Mouse (Mus musculus): ENCODE measurements around the gene Rnf213. TPM values are rescaled to one million over a fixed set of nuclear protein-coding genes. Genes with fewer than 3 reads are reported as not detected.
A peak's percentile ranks its signal among the peaks of the same experiment; 100 is the strongest.

Rnf213 gene
- polyA plus RNA-seq, 1 experiment = not detected

DNA sequence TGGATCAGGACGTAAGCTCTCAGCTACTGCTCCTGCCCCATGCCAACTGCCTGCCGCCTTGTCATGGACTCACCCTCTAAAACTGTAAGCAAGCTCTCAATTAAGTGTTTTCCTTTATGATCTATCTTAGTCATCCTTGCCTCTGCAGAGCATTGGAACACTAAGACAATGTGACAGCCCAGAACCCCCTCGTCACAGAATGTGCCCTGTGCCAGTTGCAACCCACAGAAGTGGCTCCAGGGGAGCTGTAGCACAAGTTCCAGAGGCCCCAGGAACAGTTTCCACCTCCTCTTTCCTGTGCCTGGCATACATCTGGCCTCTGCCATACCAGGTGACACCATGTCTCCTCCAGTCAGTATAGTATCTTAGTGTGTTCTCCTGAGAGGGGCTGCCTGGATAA, 130.5 kb downstream of the Rnf213 start:
- WGBS = 78% methylated on average over 3 of the region's 3 CpGs
- H3K4me3 ChIP-seq (ENCODE audit: insufficient read depth, low read depth, low read length) = no peak overlapping the region
- H3K27ac ChIP-seq (ENCODE audit: insufficient read depth, low read depth, low read length) = no peak overlapping the region
- H3K4me1 ChIP-seq (ENCODE audit: control insufficient read depth, insufficient read depth, low read length) = peaks cover 23% of the 10 kb centered on the region
- TF ChIP-seq POLR2A (IDR thresholded peaks at IDR 0.05; ENCODE audit: insufficient read depth, low read depth, low read length) (no peak), CTCF (IDR thresholded peaks at IDR 0.05; ENCODE audit: insufficient read depth, low read depth, low read length) (no peak)

DNA sequence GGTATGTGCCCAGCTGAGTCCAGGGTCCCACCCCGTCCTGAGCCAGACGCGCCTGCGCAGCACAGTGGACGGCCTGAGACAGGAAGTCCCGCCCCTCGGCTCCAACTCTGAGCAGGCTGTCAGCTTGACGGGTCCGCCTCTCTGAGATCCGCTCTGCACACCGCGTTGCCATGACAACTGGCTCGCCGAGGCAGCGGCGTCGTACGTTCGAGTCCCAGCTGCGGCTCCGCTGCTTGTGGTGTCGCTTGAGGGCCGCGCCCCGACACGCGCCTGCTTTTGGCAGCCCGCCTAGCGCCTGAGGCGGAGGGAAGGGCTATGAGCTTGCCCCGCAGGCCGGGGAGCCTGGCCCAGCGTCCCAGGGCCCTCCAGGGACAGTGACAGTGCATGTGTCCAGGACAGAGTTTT, 131.6 kb downstream of the Rnf213 start:
- peak overlapping the region; percentile 30 for H3K4me3 ChIP-seq (ENCODE audit: insufficient read depth, low read depth, low read length)
- TF ChIP-seq CTCF (IDR thresholded peaks at IDR 0.05; ENCODE audit: insufficient read depth, low read depth, low read length) (no peak), POLR2A (IDR thresholded peaks at IDR 0.05; ENCODE audit: insufficient read depth, low read depth, low read length) (no peak)
- H3K4me1 ChIP-seq (ENCODE audit: control insufficient read depth, insufficient read depth, low read length) = peaks cover 31% of the 10 kb centered on the region
- 6% methylated on average over 33 of the region's 33 CpGs for WGBS
- no peak overlapping the region for H3K27ac ChIP-seq (ENCODE audit: insufficient read depth, low read depth, low read length)

DNA sequence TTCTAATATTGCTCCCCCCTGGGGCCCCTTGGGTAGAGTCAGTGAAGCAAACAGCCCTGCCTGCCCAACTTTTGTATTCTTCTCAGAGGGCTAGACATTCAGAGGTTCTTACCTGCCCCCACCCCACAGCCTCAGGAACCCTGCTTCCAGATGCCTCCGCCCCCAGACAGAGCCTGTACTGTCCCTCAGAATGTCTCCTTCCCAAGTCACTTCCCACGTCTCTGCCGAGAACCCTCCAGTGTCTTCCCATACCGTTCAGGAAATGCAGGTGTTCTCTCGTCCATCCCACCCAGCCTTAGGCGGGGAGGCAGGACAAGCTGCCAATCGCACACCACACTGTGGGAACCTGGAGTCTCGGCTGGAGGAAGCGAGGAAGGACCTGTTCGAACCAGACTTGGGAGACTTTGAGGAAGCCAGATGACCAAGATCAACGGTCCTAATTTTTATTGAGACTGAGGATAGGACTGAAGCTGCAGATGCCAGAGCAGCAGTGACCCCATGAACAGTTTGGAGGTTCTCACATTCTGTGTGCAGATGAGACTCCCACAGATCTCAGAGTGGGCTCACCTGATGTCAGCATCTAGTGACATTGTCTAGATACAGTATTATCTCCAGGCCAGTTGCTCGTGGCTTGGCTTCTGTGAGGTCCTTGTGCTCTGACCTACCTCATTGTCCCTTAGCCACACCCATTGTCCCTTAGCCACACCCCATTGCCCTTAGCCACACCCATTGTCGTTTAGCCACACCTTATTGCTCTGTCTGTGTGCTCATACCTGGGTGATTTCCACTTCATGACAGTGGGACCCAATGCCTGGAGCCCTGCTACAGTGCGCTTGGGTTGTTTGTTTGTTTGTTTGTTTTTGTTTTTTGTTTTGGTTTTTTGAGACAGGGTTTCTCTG, 133.4 kb downstream of the Rnf213 start:
- Histone ChIP-seq H3K4me1 (ENCODE audit: control insufficient read depth, insufficient read depth, low read length) (peaks cover 20% of the 10 kb centered on the region), H3K4me3 (ENCODE audit: insufficient read depth, low read depth, low read length) (no peak overlapping the region), H3K27ac (ENCODE audit: insufficient read depth, low read depth, low read length) (no peak overlapping the region)
- 89% methylated on average over 14 of the region's 14 CpGs for WGBS
- TF ChIP-seq POLR2A (IDR thresholded peaks at IDR 0.05; ENCODE audit: insufficient read depth, low read depth, low read length) (no peak), CTCF (IDR thresholded peaks at IDR 0.05; ENCODE audit: insufficient read depth, low read depth, low read length) (no peak)

DNA sequence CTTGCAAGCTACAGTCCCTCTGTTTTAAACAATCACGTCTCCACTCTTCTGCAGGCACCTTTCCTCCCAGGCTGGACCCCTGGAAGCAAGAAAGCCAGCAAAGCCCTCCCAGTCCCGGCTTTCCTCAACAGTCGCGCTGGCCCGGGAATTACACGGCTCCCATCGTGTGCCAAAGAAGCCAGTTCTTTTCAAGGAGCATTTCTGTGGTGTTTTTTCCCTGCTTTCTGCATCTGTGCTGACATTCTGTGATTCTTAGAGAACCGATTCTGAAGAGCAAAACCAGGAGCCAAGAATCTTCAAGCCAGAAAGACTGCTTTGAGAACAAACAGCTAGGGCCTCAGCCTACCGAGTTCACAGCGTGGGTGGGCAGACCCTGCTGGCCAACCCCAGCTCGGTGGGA, 136.0 kb downstream of the Rnf213 start:
- no peak overlapping the region for H3K4me3 ChIP-seq (ENCODE audit: insufficient read depth, low read depth, low read length)
- 26% methylated on average over 11 of the region's 11 CpGs for WGBS
- no peak overlapping the region for H3K27ac ChIP-seq (ENCODE audit: insufficient read depth, low read depth, low read length)
- no peak for TF ChIP-seq POLR2A (IDR thresholded peaks at IDR 0.05; ENCODE audit: insufficient read depth, low read depth, low read length)
- TF ChIP-seq CTCF (IDR thresholded peaks at IDR 0.05; ENCODE audit: insufficient read depth, low read depth, low read length) = no peak
- H3K4me1 ChIP-seq (ENCODE audit: control insufficient read depth, insufficient read depth, low read length) = peaks cover 23% of the 10 kb centered on the region

DNA sequence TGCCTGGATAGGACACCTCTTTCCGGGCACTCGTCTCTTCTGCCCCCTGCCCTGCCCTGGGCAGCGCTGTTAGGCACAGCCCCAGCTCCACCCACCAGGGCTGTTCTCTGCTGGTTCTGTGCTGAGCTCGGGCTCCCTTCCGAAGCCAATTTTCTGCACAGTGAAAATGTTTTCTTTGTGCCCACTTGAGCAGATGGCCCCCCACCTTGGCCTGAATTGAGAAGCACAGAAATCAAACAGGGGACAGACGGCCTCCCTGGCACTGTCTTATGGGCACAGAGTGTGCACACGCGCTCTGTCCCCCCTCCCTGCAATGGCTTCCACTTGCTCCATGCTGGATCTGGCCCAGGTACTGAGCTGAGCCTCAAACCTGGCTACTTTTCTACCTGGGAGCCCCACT, 139.6 kb downstream of the Rnf213 start:
- peaks cover 19% of the 10 kb centered on the region for H3K4me1 ChIP-seq (ENCODE audit: control insufficient read depth, insufficient read depth, low read length)
- no peak for TF ChIP-seq CTCF (IDR thresholded peaks at IDR 0.05; ENCODE audit: insufficient read depth, low read depth, low read length)
- no peak for TF ChIP-seq POLR2A (IDR thresholded peaks at IDR 0.05; ENCODE audit: insufficient read depth, low read depth, low read length)
- H3K27ac ChIP-seq (ENCODE audit: insufficient read depth, low read depth, low read length) = no peak overlapping the region
- no peak overlapping the region for H3K4me3 ChIP-seq (ENCODE audit: insufficient read depth, low read depth, low read length)
- 46% methylated on average over 8 of the region's 8 CpGs for WGBS

DNA sequence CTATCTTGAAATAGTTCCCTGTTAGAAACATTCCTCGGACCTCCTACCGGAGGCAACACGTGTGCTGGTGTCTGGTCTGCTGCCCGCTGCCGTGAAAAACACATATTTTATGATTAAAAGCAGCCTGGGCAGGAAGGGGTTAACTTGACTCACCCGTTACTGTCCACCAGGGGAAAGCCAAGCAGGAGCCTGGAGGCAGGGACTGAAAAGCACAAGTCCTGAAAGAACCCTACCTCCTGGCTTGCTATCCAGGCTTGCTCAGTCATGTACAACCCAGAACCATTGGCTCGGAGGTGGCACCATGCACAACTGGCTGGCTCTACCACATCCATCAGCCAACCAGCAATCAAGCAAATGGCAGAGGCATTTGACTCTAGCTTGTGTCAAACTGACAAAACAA, 140.8 kb downstream of the Rnf213 start:
- 76% methylated on average over 7 of the region's 7 CpGs for WGBS
- TF ChIP-seq CTCF (IDR thresholded peaks at IDR 0.05; ENCODE audit: insufficient read depth, low read depth, low read length) = no peak
- no peak for TF ChIP-seq POLR2A (IDR thresholded peaks at IDR 0.05; ENCODE audit: insufficient read depth, low read depth, low read length)
- Histone ChIP-seq H3K4me1 (ENCODE audit: control insufficient read depth, insufficient read depth, low read length) (peaks cover 16% of the 10 kb centered on the region), H3K27ac (ENCODE audit: insufficient read depth, low read depth, low read length) (no peak overlapping the region), H3K4me3 (ENCODE audit: insufficient read depth, low read depth, low read length) (no peak overlapping the region)

Other genes with a start within 250 kb of the Rnf213 start
- not detected in 2 replicates for gene Tbc1d16, start 164.6 kb upstream of the Rnf213 start, polyA plus RNA-seq (2012; ENCODE audit: insufficient read depth, insufficient read length, low replicate concordance, missing spikeins)
- not detected in 2 replicates for gene Ccdc40, start 164.5 kb upstream of the Rnf213 start, polyA plus RNA-seq (2012; ENCODE audit: insufficient read depth, insufficient read length, low replicate concordance, missing spikeins)
- gene Gaa, start 125.2 kb upstream of the Rnf213 start, polyA plus RNA-seq (2012; ENCODE audit: insufficient read depth, insufficient read length, low replicate concordance, missing spikeins) = not detected in 2 replicates
- gene Eif4a3, start 93.0 kb upstream of the Rnf213 start, polyA plus RNA-seq (2012; ENCODE audit: insufficient read depth, insufficient read length, low replicate concordance, missing spikeins) = not detected in 2 replicates
- not detected in 2 replicates for gene Card14, start 85.3 kb upstream of the Rnf213 start, polyA plus RNA-seq (2012; ENCODE audit: insufficient read depth, insufficient read length, low replicate concordance, missing spikeins)
- not detected in 2 replicates for gene Sgsh, start 37.6 kb upstream of the Rnf213 start, polyA plus RNA-seq (2012; ENCODE audit: insufficient read depth, insufficient read length, low replicate concordance, missing spikeins)
- not detected in 2 replicates for gene Slc26a11, start 37.5 kb upstream of the Rnf213 start, polyA plus RNA-seq (2012; ENCODE audit: insufficient read depth, insufficient read length, low replicate concordance, missing spikeins)
- gene Endov, start 98.2 kb downstream of the Rnf213 start, polyA plus RNA-seq (2012; ENCODE audit: insufficient read depth, insufficient read length, low replicate concordance, missing spikeins) = not detected in 2 replicates
- not detected in 2 replicates for gene Nptx1, start 154.7 kb downstream of the Rnf213 start, polyA plus RNA-seq (2012; ENCODE audit: insufficient read depth, insufficient read length, low replicate concordance, missing spikeins)
- gene Rptor, start 209.8 kb downstream of the Rnf213 start, polyA plus RNA-seq (2012; ENCODE audit: insufficient read depth, insufficient read length, low replicate concordance, missing spikeins) = 61.2 TPM in 1 of 2 replicates, not detected in the other